Mouse (Mus musculus) kidney, postnatal 0 days (tissue): ENCODE data around the gene Rai1. TPM values are rescaled to one million over a fixed set of nuclear protein-coding genes. Genes with fewer than 3 reads are reported as not detected.

ENCODE experiments used
- ATAC-seq: fragments of 200-750 bp; cut with Nextera tagmentation; replicated peaks from 2 replicates; pipeline ENCODE4 v1.8.0; 2017; ENCODE audit warnings: low read depth, moderate number of reproducible peaks, moderate TSS enrichment, moderate library complexity; ENCODE audit not compliant: low FRiP score
- DNase-seq: peaks from one replicate; pipeline ENCODE4 v3.0.0-alpha.2; 2016; ENCODE audit warnings: low spot score
- H3K27ac ChIP-seq: fragments of 300-500 bp; sonication (generic); 2 replicates; pipeline ENCODE4 v1.5.1; 2014; ENCODE audit warnings: mild to moderate bottlenecking
- H3K27me3 ChIP-seq: fragments of 300-500 bp; sonication (generic); 2 replicates; pipeline ENCODE4 v1.6.1; 2014; ENCODE audit warnings: low read length, mixed read lengths; ENCODE audit not compliant: insufficient read depth
- H3K36me3 ChIP-seq: fragments of 300-500 bp; sonication (generic); 2 replicates; pipeline ENCODE4 v1.6.1; 2014; ENCODE audit warnings: low read length, mixed read lengths; ENCODE audit not compliant: insufficient read depth
- H3K4me1 ChIP-seq: fragments of 300-500 bp; sonication (generic); replicated peaks from 2 replicates; pipeline ENCODE4 v1.6.1; 2014; ENCODE audit warnings: antibody characterized with exemption, low read length, mixed read lengths; ENCODE audit not compliant: insufficient read depth
- H3K4me2 ChIP-seq: fragments of 300-500 bp; sonication (generic); 2 replicates; pipeline ENCODE4 v1.6.1; 2014; ENCODE audit warnings: mild to moderate bottlenecking, low read length, moderate library complexity, mixed read lengths
- H3K4me3 ChIP-seq: fragments of 300-500 bp; sonication (generic); replicated peaks from 2 replicates; pipeline ENCODE4 v1.5.1; 2014; ENCODE audit warnings: low read depth, low read length
- H3K9ac ChIP-seq: fragments of 300-500 bp; sonication (generic); 2 replicates; pipeline ENCODE4 v1.6.1; 2014; ENCODE audit warnings: low read depth, low read length
- H3K9me3 ChIP-seq: fragments of 300-500 bp; sonication (generic); replicated peaks from 2 replicates; pipeline ENCODE4 v1.6.1; 2016; ENCODE audit warnings: low read length, inconsistent platforms, mixed read lengths
- CTCF ChIP-seq: IDR thresholded peaks from 2 replicates; pipeline ENCODE4 v1.5.1; 2016; ENCODE audit warnings: antibody characterized with exemption, low read depth, mild to moderate bottlenecking, moderate library complexity
- WGBS: fragments of 180-500 bp; shearing (Covaris S2); extraction: QIAGEN DNeasy Blood & Tissue Kit; methylation state at CpG from one replicate; pipeline ENCODE4 v1.1.7; 2014; 5-methylcytosine and 5-hydroxymethylcytosine counted together
- polyA plus RNA-seq: library from polyadenylated mRNA; unstranded; fragments of >200 nt; fragmentation: Nextera tagmentation; extraction: Ambion mirVana; gene quantifications from 2 replicates; pipeline ENCODE4 v1.2.1, GENCODE M21; 2015

Rai1 gene
- polyA plus RNA-seq, 1 experiment from 2014 or later, result 15.2 TPM

DNA sequence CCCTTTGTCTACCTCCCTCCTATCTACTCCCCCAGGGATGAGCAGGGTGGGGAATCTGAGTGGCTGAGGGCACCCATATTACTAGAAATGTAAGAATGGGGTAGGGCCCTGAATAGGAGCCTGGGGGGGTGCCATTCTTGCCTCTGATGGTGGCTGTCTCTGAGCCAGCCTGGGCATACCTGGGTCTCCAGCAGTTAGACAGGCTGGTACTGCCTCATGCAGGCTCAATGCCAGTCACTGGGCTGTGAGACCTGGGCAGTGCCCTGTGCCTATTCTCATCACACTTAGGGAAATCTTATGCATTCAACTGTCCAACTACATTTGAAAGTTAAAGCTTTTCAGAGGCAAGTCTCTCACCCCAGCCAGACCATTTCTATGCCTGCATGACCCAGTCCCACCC lies 11.6 kb upstream of the Rai1 start:
- H3K9ac ChIP-seq, result no peak overlapping the region
- H3K36me3 ChIP-seq, result no peaks in the 10 kb centered on the region
- H3K4me1 ChIP-seq, result peaks cover 5% of the 10 kb centered on the region; the same call in 1 of the 2 replicates
- TF ChIP-seq CTCF, result no peak
- no peak overlapping the region for H3K27ac ChIP-seq
- H3K9me3 ChIP-seq, result no peaks in the 10 kb centered on the region
- ATAC-seq (no peak), DNase-seq (no peak)
- no peaks in the 10 kb centered on the region for H3K27me3 ChIP-seq
- no peak overlapping the region for H3K4me2 ChIP-seq
- no peak overlapping the region for H3K4me3 ChIP-seq

DNA sequence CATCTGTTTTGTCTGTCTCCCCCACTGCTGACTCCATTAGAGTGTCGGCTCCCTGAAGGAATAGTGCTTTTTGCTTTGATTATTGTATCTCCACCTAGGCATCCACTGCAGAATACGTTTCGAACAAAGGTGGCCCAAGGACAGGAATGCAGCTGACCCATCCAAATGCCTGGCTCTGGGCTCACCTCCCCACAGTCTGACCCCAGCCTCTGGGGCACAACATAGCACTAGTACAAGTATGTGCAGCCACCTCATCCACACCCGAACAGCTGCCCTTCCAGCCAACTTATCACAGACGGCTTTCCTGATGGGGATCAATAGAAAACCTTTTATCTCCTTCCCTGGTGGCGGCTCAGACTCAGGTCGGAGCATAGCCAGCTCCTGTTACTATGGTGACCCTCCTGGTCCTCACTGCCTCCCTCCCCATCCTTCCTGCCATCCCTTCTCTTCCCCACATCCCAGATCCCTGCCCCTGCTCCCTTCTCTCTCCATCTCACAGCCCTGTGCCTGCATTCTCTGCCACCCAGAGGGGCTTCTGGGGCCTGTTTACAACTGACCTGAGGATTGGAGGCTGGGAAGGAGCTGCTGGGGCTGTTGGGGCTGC lies 10.7 kb upstream of the Rai1 start:
- WGBS, result 67% methylated on average over 7 of the region's 7 CpGs
- Histone ChIP-seq H3K36me3 (no peaks in the 10 kb centered on the region), H3K4me1 (peaks cover 5% of the 10 kb centered on the region; the same call in 1 of the 2 replicates), H3K9me3 (no peaks in the 10 kb centered on the region), H3K4me2 (no peak overlapping the region), H3K4me3 (no peak overlapping the region), H3K27me3 (no peaks in the 10 kb centered on the region), H3K9ac (no peak overlapping the region), H3K27ac (no peak overlapping the region)
- no peak for ATAC-seq
- no peak for DNase-seq
- TF ChIP-seq CTCF, result no peak

GRCm38 (mm10) chr11:60094909-60095810 lies 9.7 kb upstream of the Rai1 start:
- TF ChIP-seq CTCF, result no peak
- H3K4me1 ChIP-seq, result peaks cover 5% of the 10 kb centered on the region; the same call in 1 of the 2 replicates
- H3K9me3 ChIP-seq, result no peaks in the 10 kb centered on the region
- no peak overlapping the region for H3K27ac ChIP-seq
- no peak overlapping the region for H3K4me2 ChIP-seq
- no peaks in the 10 kb centered on the region for H3K27me3 ChIP-seq
- no peak overlapping the region for H3K9ac ChIP-seq
- ATAC-seq (peak; percentile 22; the same call in 1 of the 2 replicates), DNase-seq (no peak)
- H3K4me3 ChIP-seq, result no peak overlapping the region
- no peaks in the 10 kb centered on the region for H3K36me3 ChIP-seq
- WGBS, result 53% methylated on average over 9 of the region's 9 CpGs

DNA sequence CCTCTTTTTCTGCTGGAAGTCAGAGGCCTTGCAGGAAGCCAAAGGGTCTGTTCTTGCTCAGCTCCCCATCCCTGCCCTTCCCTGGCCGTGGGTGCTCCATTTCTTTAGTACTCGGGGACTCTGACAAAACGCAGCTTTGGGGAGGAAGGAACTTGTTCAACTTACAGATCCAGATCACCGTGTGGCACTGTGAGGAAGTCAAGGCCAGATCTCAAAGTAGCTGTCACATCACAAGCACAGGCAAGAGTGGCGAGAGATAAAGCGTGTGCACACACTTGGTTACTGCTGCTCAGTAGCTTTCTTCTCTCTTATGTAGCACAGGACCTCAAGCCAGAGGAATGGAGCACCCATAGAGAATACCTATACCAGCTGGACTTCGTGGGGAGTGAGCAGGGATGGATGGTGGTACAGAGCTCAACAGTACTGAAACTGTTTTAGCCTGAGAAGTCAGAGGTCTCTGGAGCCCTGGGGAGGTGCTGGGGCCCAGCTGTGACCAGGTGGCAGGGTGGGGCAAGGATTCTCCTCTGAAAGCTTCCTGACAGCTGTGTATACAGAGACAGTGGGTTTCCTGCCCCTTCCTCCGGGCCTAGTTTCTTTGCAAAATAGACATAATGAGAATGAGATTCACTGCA lies 5.1 kb upstream of the Rai1 start:
- H3K4me1 ChIP-seq, result no peaks in the 10 kb centered on the region
- H3K9me3 ChIP-seq, result no peaks in the 10 kb centered on the region
- no peak for ATAC-seq
- H3K4me2 ChIP-seq, result no peak overlapping the region
- no peak overlapping the region for H3K4me3 ChIP-seq
- H3K27ac ChIP-seq, result no peak overlapping the region
- no peak for DNase-seq
- WGBS, result 62% methylated on average over 8 of the region's 8 CpGs
- no peak overlapping the region for H3K9ac ChIP-seq
- H3K27me3 ChIP-seq, result no peaks in the 10 kb centered on the region
- TF ChIP-seq CTCF, result no peak
- no peaks in the 10 kb centered on the region for H3K36me3 ChIP-seq

DNA sequence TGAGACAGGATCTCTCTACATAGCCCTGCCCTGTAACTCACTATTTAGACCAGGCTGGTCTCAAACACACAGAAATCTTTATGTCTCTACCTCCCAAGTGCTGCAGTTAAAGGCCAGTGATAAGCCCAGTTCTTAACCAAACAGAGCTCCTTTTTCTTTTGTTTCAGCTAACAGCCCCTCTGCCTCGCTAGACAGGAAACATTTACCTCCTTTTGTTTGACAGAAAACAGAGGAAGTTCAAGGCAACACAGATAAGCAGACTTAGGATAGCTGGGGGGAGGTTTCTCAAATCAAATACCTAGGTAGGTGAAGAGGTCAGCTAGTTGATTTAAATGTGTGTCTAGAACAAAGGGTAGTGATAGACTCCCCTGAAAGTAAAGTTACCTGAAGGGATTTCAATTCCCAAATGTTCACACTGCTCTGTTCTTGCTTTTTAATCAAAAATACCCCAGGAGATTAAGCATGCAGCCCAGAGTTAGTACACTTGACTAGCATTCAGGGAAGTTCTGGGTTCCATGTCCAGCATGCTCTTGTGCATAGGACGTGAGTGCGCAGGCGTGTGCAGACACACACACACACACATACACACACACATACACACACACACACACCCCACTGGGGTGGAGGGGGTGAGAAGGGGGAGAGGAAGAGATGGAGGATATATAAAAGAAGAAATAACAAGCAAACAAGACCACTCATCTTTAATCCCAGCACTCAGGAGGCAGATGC lies 3.8 kb upstream of the Rai1 start:
- WGBS, result 70% methylated on average over 4 of the region's 4 CpGs
- H3K36me3 ChIP-seq, result no peaks in the 10 kb centered on the region
- H3K27ac ChIP-seq, result no peak overlapping the region
- no peak overlapping the region for H3K4me3 ChIP-seq
- no peak overlapping the region for H3K4me2 ChIP-seq
- H3K9ac ChIP-seq, result no peak overlapping the region
- no peak for TF ChIP-seq CTCF
- H3K27me3 ChIP-seq, result no peaks in the 10 kb centered on the region
- H3K9me3 ChIP-seq, result no peaks in the 10 kb centered on the region
- DNase-seq, result no peak
- no peak for ATAC-seq
- no peaks in the 10 kb centered on the region for H3K4me1 ChIP-seq

GRCm38 (mm10) chr11:60101986-60102385 lies 2.8 kb upstream of the Rai1 start:
- Histone ChIP-seq H3K27ac (no peak overlapping the region), H3K9me3 (no peaks in the 10 kb centered on the region), H3K36me3 (no peaks in the 10 kb centered on the region), H3K27me3 (no peaks in the 10 kb centered on the region), H3K4me1 (peaks cover 5% of the 10 kb centered on the region; the same call in 1 of the 2 replicates), H3K4me3 (no peak overlapping the region), H3K9ac (no peak overlapping the region), H3K4me2 (no peak overlapping the region)
- no peak for TF ChIP-seq CTCF
- WGBS, result 83% methylated on average over 4 of the region's 4 CpGs
- ATAC-seq, result no peak
- DNase-seq, result no peak
